Comparison of ENCODE assay signal across 23 mouse cellular contexts in genomic region chr2:158708121-158708520, GRCm38 (mm10).
"Had no signal": no experiment of that assay in that cellular context is flagged by ENCODE, and none has a peak within 500 bp of the region (broad histone marks: within the 10 kb centered on the region; RNA-seq: fewer than 3 reads in every experiment).

No protein-coding gene starts in this region.

- H3K4me3 ChIP-seq: kidney, embryonic 15.5 days; limb, embryonic 10.5 days; limb, embryonic 13.5 days; liver, embryonic 12.5 days; liver, embryonic 15.5 days; lung, embryonic 15.5 days; megakaryocyte, embryonic 14.5 days; midbrain, embryonic 10.5 days; midbrain, embryonic 13.5 days; myocyte; neural tube, embryonic 13.5 days; stomach, embryonic 15.5 days had no signal

- H3K27ac ChIP-seq: kidney, embryonic 15.5 days; limb, embryonic 10.5 days; limb, embryonic 13.5 days; liver, embryonic 12.5 days; liver, embryonic 15.5 days; lung, embryonic 15.5 days; midbrain, embryonic 10.5 days; midbrain, embryonic 13.5 days; neural tube, embryonic 13.5 days; stomach, embryonic 15.5 days had no signal

- H3K4me1 ChIP-seq: kidney, embryonic 15.5 days; liver, embryonic 12.5 days; liver, embryonic 15.5 days had no signal

- H3K36me3 ChIP-seq: kidney, embryonic 15.5 days; limb, embryonic 10.5 days; limb, embryonic 13.5 days; liver, embryonic 12.5 days; liver, embryonic 15.5 days; lung, embryonic 15.5 days; midbrain, embryonic 10.5 days; midbrain, embryonic 13.5 days; neural tube, embryonic 13.5 days; stomach, embryonic 15.5 days had no signal

- H3K27me3 ChIP-seq: kidney, embryonic 15.5 days; liver, embryonic 12.5 days; liver, embryonic 15.5 days; lung, embryonic 15.5 days; midbrain, embryonic 13.5 days; neural tube, embryonic 13.5 days; stomach, embryonic 15.5 days had no signal

- DNase-seq: kidney, adult 8-10 months; kidney, postnatal 10 days; kidney, postnatal 36 days; layer of hippocampus, postnatal 36 days; liver; lung, adult 18-20 months; lung, postnatal 10 days; lung, postnatal 36 days; retina, postnatal 1 day; right cerebral cortex, postnatal 25 days; thymus, postnatal 25 days had no signal
